Mouse (Mus musculus) thymus, postnatal 14 days (tissue): ENCODE results near the gene Apold1.

Experiments
- DNase-seq: peaks from one replicate; pipeline ENCODE4 v3.0.0; 2021

Apold1 gene

DNA sequence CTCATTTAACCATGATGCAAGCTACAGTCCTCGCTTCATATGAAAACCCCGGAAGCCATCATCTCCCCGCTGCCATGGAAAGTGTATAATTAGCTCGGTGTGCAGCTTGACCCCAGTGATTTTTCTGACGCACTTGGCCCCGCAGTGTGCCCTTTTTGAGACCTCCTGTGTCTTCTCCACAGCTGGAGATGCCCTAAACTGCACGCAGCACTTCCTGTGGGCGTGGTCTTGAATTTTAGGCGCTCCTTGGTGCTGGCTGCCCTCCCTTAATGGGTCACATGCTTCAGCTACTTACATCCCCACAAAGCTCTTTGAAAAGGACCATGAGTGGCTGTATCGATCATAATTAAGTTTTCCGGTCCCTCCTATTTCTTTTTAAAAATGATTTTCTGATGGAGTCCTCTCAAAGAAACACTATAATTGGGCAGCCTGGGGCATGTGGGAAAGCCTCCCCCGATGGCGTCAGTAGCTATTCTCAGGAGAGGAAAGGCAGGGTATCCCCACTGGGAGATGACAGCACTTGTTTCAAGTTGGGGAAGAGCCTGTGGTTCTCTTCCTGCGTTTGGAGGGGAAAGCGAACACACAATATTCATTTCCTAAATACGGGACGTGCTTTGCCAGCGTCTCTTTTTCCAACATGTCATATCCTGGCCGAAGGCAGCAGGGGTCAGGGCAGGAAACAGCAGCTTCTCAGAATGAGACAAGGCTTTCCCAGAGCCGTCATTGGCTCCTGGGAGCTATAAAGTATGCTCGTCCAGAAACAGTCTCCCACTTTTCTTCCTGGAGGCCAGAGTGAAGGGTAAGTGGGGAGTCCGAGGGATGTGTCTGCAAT lies at the start of gene Apold1:
Gene Apold1, plus strand, starts transcription at position 488 of the 832 bp plus-strand sequence.
- peak; percentile 79 for DNase-seq

DNA sequence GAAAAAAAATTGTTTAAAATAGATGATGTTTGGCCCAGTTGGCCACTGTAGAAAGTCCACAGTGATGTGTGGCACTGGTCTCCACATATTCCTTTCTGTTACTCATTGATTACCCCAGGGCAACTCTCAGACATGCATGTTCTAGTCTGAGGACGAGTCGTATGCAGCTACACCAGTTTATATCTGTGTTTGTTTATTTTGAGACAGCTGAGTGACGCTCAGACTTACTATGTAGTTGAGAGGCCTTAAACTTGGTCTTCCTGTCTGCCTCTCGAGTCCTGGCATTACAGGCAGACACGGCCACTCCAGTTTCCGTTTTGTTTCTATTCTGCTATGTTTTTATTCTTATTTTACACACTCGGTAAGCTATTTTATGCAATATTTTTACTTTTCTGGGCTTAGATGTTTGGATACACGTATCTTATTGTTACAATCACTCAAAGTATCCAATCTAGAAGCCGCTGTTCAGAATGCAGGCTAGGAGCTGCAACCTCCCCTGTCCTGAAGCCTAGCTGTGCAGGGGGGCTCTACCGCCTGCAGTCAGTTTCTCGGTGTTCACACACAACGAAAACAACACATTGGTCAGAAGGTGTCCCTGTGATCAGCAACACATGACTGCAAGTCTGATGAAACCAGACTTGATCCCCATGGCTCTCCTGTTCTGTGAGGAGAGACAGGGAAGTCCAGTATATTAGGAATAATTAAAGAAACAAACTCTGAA lies 48.9 kb upstream of the Apold1 start:
- DNase-seq = peak; percentile 28

DNA sequence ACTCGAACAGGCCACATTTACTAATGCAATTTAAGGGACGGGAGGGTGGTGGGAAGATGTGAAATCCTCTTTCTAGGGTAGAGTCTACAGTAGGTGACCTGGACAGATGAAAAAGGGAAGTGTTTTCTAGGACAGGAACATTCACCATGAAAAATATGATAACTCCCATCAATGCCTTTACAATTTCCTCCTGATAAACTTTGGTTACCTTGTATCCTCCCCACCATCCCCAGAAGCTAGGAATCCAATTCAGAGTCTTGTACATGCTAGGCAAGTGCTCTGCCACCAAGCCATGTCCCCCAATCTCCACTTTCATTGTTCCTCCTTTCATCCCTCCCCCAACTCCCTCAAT lies 48.3 kb upstream of the Apold1 start:
- no peak for DNase-seq

DNA sequence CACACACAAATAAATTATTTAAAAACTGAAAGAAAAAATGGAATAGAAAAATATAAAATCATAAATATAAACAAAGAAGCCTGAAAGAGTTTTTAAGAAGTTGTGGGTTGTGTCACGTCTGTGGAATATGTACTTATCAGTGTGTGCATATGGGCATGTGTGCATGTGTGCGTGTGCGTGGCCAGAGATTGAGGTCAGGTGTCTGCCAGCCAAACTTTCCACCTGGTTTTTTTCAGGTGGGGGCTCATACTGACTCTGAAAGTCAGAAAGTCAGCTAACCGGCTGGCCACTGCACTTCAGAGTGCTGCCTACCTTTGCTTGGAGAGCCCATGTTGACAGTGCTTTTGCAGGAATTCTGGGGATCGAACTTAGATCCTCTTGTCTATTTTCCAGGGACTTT lies 47.2 kb upstream of the Apold1 start:
- DNase-seq = no peak

DNA sequence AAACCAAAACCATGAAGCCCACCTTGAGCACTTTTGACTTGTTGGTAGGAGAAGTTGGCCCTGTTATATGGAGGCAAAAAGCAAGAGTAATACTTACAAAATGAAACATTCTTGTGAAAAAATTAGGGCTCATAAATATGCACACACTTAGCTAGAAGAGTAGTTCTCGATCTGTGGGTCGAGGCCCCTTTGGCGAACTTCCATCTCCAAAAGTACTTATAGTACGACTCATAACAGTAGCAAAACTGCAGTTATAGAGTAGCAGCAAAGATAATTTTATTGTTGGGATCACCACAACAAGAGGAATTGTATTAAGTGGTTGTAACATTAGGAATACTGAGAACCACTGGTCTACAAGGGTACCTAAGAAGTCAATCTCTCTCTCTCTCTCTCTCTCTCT lies 41.7 kb upstream of the Apold1 start:
- DNase-seq = no peak

DNA sequence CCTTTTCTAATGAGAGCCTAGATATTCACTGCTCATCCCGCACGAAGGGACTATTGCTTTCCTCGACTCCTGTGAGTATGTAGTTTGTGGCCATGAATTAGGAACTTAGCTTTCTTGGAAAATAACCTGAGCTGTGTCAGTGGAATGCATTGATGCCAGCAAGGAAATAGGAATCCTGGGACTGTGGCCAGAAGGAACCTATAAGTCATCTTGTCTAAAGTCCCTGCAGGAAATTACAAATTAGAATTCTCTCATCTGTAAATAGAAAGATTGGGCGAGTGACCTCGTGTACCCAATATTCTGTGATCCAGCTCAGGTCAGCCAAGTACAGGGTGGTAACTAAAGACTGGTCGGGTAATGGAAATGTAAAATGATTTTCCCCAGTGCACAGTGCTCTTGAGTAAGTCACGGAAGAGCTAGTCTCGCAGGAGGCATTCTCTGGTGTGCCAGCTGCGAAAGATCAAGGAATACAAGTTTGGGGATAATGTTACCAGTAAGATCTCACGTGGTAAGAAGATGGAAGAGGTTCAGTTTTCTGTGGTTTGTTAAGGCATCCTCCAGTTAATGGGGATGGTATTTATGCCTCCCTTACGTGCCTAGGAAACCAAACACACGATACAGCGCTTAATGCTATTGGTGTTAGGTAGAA lies 37.6 kb upstream of the Apold1 start:
- no peak for DNase-seq

DNA sequence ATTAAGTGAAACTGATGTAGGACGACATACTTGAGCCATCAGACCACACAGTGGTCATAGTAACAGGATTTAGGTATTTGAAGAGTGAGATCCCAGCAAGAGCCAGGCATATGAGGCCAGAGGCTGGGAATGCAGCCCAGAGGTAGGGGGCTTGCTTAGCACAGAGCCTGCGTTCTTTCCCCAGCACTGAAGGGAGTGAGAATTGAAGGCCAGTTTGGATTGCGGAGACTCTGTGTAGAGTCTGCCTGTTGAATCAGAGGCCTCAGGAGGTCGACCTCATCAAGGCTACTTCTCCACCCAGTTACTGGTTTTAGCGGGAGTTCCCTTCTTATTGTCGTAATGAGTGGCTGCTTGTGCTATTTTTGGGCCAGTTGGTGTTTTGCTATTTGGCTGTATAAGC lies 35.5 kb upstream of the Apold1 start:
- DNase-seq = no peak

DNA sequence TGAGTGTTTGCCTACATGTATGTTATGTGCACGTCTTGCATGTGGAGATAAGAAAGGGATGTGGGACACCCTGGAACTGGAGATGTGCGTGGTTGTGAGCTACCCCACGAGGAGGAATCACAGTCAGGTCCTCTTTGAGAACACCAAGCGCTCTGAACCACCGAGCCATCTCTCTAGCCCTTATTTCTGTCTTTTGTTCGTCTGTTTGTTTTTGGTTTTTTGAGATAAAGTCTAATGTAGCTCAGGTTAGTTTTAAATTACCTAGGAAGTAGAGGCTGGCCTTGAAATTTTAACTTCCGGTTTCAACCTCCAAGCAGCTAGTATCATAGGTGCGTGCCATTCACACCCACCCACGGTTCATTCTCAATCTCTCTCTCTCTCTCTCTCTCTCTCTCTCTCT lies 34.7 kb upstream of the Apold1 start:
- DNase-seq = no peak

DNA sequence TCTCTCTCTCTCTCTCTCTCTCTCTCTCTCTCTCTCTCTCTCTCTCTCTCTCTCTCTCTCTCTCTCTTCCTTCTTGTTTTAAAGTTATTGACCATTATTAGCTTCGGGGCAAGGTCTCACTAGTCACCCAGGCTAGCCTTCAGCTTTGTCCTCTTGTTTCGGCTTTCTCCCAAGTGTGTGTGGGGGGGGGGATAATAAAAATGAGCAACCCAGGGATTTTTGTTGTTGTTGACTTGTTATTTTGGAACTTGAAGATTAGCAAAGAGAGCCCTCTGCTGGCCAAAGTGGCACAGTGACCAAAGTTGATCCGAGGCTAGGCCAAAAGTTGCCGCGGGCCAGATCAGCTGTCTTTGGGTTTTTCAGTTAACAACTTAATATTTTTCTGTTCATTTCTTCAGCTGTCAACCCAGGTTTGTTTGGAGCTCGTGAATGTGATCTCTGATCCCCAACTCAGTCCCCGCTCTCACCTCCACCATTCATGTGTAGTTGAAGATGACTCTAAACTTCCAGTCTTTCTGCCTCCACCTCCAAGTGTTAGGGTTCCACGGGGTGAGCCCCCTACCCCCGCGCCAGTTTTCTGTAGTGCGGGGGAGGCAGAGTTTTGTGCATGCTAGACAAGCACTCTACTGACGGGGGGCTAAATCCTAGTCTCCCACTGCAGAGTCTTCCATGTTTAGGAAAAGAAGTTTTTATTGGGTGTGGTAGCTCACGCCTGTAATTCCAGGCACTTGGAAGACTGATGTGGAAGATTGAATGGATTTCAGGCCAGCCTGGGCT lies 34.0 kb upstream of the Apold1 start:
- DNase-seq = peak; percentile 77

DNA sequence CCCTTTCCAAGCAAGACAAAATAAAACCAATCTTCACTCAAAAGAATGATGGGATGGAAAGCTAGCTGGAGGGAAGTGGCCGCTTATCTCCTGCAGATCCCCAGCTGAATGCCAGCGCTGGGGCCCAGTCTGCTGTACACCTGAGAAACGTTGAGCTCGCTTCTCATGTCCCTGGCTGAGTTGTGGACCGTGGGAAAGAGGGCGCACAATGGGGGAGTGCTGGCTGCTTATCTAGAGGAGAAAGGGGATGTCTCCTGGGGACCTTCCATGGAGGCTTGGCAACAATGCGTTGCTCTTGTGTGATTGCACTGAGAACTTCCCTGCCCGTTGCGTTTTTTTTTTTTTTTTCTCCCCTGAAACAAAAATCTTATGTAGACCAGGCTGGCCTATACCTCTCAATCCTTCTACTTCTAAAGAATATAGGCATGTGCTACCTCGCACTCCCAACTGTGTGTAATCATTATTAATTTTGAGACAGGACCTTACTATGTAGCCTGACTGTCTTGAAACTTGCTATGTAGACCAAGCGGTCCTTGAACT lies 32.9 kb upstream of the Apold1 start:
- no peak for DNase-seq

DNA sequence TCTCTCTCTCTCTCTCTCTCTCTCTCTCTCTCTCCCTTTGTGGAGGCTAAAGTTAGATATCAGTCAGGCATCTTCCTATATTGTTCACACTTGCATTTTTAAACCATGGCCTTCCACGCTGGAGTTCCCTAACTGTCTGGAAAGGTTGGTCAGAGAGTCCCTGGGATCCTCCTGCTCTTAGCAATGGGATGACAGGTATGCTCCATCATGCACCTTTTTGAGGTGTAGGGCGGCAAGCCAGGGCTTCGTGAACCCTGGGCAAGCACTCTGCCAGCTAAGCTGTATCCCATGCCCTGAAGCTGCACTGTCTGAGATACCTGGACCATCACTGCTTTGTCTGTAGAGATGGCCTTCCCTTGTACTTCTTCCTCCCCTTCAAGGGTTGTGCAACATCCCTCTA lies 32.3 kb upstream of the Apold1 start:
- no peak for DNase-seq

DNA sequence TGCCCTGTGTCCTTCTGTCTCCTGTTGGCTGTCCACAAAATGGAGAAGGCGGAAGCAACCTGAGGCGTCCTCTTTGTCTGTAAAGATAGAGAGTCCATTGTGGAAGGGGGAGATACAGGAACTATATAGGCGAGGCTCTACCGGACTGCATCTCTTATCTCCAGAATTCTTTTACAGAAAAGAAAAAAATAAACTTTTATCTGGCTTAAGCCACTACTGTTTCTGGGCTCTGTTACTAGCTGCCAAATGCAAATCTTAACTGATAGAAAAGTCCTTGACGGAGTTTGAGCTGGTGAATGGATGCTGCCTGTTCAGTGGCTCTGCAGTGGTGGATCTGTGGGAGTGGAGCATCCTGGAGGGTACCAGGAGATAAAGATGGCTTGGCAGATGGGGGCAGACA lies 30.2 kb upstream of the Apold1 start:
- no peak for DNase-seq

DNA sequence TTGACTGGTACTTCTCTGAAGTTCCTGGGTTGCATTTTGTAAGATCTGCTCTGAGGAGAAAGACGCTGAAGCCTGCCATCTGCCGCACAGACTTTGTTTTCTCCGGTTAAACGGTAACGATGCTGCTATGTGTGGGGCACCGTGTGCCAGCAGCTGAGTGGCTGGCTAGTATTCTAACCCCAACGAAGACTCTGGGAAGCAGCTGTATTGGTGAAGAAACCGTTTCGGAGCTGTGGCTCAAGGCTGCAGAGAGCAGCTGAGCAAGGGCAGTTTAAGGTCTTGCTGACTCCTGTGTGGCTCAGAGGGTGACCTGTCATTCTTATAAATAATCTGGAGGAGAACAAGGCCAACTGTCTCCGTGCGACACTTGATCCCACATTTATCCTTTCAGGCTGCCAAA lies 27.5 kb upstream of the Apold1 start:
- no peak for DNase-seq

DNA sequence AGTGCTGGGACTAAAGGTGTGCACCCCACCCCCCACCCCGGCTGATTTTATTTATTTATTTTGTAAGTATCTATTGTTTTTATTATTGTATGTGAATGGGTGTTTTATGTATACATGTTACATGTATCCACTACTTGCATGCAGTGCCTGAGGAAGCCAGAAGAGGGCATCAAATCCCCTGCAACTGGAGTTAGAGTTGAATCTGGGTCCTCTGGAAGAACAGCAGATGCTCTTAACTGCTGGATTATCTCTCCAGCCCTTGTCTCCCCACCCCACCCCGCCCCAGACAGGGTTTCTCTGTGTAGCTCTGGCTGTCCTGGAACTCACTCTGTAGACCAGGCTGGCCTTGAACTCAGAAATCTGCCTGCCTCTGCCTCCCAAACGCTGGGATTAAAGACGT lies 25.1 kb upstream of the Apold1 start:
- DNase-seq = peak; percentile 56

DNA sequence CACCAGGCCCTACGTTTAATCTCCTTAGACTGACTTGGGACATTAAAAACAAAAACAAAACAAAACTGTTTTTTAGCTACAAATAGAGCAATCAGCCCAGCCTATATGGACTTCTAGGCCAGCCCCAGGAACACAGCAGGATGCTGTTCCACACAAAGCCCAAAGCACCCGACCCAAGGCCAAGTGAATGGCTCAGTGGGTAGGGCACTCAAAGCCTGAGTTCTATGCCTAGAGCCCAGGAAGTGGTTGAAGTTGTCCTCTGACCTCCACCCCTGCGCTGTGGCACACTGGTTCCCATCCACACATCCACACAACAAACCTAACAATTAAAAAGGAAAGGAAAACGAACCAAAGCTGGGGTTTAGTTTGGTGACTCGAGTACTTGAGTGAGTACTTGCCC lies 20.2 kb upstream of the Apold1 start:
- no peak for DNase-seq

DNA sequence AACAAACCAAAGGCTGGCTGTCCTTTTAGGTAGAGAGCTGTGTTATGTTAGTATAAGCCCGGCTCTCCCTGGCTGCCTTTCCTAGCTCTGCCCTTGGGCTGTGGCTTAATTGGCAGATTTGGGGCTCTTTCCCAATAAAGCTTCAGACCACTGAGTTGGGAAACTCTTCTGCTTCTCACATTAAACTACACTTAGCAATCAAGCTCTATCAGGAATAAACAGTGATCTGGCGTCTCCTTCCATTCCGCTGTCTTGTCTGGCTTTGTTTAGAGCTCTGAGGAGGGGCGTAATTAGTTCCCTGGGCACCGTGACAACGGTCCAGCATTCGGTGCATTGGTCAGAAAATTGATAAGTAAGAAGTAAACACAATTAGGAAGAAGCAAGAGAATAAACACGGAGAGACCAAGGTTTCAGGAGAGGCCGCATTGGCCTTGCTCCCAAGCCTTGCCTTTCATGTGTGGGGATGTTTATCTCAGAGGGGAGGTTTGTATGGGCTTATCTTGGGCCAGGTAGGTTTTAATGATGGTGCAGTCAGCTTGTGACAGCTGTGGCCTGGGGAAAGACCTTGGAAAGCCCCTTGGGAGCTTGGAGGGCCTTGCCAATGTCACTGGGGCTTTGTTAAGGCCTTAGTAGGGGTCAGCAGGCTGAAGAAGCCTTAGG lies 19.5 kb upstream of the Apold1 start:
- no peak for DNase-seq

DNA sequence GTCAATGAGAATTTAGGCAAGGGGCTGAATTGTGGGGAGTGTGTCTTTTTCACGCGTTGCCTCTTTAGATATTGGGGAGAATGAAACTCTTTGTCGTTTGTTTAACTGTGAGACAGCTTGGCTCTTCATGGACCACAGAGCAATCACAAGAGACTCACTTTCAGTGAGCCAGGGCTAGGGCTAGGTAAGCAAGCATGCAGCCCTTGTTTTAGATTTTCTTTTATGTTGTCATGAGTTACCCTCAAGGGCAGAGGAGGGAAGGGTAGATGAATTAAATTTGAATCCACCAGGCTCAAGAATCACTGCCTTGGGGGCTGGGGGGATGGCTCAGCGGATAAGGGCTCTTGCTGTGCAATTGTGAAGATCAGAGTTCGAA lies 19.0 kb upstream of the Apold1 start:
- no peak for DNase-seq

DNA sequence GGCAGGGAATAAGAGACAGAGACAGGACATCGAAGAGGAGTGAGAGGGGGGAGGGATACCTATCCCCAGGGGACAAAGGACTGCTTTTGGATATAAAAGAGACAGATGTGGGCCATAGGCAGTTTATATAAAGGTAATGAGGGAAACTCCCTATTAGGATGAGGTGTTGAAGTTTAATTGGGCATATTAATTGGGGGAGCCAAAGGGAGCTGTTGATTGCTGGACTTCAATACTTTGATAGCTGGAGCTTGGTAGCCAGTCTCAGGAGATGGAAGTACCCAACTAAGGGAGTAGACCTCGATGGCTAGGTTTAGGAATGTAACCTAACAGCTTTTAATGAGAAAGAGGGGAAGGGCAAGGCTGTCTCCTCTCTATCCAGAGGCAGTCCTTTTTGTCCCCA lies 17.6 kb upstream of the Apold1 start:
- DNase-seq = no peak

DNA sequence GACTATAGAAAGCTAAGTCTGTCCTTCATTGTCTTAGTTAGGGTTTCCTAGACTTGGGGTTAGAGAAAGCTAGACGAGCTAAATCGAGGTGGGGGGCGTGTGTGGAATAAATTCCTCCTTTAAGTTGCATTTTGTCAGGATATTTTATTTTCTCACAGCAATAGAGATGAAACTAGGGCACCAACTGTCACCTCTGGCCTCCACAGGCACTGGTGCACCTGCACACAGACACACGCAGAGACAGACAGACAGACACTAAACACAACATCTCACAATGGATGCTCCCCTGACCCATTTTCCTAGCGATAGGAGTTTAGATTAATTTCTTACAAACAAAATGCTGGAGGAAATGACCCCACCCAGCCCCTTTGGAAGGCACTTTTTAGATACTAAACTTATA lies 14.8 kb upstream of the Apold1 start:
- DNase-seq = peak; percentile 61

DNA sequence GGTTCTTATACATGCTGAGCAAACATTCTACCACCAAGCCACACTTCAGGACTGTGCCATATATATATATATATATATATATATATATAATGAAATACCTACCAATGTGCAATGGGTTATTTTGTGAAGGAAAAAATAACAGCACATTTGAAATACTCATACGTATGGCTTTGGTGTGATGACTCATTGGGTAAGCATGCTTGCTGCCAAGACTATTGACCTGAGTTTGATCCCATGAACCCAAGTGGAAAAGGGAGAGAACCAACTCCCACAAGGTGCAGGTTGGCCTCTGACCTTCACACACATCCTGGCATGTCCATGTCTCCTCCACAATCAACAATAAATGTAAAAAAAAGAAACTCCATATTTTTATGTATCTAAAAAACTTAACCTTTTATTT lies 13.2 kb upstream of the Apold1 start:
- DNase-seq = no peak

DNA sequence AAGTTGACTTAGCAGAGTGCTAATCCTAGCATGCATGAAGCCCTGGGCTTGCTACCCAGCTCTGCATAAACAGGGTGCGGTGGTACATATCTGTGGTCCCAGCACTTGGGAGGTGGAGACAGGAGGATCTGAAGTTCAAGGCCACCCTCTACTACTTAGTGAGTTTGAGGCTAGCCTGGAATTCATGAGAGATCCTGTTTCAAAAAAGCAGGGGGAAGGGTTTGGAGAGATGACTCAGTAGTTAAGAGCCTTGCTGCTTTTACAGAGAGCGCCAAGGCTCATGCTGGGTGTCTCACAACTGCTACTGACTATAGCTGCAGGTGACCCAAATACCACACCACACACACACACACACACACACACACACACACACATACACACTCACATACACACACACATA lies 12.0 kb upstream of the Apold1 start:
- DNase-seq = no peak

DNA sequence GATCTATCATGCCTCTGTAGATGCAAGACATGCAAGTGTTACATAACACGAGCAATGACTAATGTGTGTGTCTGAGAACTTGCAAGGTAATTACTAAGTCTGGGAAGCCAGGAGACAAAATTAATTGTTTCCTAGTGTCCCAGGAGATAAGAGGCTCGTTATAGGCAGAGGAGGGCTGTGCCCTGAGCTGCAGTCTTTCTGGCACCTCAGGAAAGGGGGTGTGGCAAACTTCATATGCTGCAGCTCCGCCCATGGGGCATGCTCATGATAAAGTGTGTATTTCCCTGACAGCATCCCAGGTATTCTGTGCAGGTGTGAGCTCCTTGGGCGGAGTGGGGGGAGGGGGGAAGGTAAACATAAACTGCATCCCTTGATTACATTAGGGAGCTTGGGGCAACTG lies 9.4 kb upstream of the Apold1 start:
- peak; percentile 33 for DNase-seq

DNA sequence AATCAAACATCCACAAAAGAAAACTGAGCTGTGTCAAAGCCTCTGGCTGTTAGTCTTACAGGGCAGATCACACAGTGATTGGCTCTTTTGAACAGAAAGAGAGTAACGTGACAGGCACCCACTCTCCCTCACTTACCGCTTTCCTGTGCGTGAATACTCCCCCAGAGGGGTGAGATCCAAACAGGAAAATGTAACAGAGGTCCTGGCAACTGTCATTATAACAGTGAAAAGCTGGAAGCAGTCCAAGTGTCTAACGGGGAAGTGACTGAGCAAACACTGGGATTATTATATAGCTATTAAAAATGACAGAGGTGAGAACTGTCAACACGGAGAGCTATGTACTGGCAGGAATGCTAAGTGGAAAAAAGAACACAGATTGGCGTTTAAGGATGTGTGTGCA lies 4.9 kb upstream of the Apold1 start:
- no peak for DNase-seq
